In the genomic region with DNA sequence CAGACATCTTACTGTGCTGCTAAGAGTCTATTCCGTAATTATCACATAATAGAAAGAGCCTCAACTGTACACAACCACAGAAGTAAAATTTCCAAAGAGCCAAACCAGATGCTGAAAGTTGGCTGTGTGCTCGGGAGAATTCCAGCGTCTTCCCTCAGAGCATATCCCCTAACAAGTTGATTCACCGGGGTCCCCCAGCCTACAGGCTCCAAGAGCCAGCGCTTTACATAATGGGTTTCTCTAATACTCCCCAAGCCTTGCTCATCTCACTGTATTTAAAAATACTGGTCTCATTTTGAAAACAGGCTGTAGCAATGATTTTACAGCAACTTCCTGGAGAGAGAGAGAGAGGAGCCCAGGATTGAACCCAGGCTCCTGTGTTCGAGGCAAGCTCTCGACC, we compare ENCODE assay signal across 9 mouse cellular contexts. TPM values are rescaled to one million over a fixed set of nuclear protein-coding genes. Genes with fewer than 3 reads are reported as not detected.
DNase-seq lines count a peak whose midpoint lies in the region; ATAC-seq and TF ChIP-seq lines count a peak whose summit lies in the region.
"Had no signal": no experiment of that assay in that cellular context is flagged by ENCODE, and none has a peak within 500 bp of the region (broad histone marks: within the 10 kb centered on the region; RNA-seq: fewer than 3 reads in every experiment).

No protein-coding gene starts in this region.

- H3K4me2 ChIP-seq in heart, embryonic 11.5 days, result peak overlapping the region; percentile 85

- DNase-seq in heart, adult 9 months (ENCODE audit: low spot score in 2 of 2), result no peak
- DNase-seq in hindbrain, embryonic 10.5 days (ENCODE audit: low spot score), result no peak
- no peak for DNase-seq in midbrain, embryonic 10.5 days (ENCODE audit: low spot score)
- DNase-seq in cerebellum, adult 11 months, result no peak
- no peak for DNase-seq in cerebellum, adult 11-12 months
- no peak for DNase-seq in adrenal gland, postnatal 10 days
- DNase-seq: cerebellum, adult 2 months had no signal

- peak overlapping the region; percentile 94 for H3K4me3 ChIP-seq in heart, embryonic 11.5 days (ENCODE audit: low read depth, low read length)
- peak overlapping the region; percentile 30 for H3K4me3 ChIP-seq in ES-Bruce4 (ENCODE audit: low read depth, low read length)
- H3K4me3 ChIP-seq in hindbrain, embryonic 10.5 days, result peak overlapping the region; percentile 94
- H3K4me3 ChIP-seq in midbrain, embryonic 10.5 days, result peak overlapping the region; percentile 84

- H3K36me3 ChIP-seq in heart, embryonic 11.5 days (ENCODE audit: control insufficient read depth, insufficient read depth, low read length), result peaks cover 2% of the 10 kb centered on the region; the same call in 1 of the 2 replicates
- peaks cover 14% of the 10 kb centered on the region for H3K36me3 ChIP-seq in ES-Bruce4 (ENCODE audit: control insufficient read depth, insufficient read depth, low read length, poor library complexity, severe bottlenecking)
- peaks cover 30% of the 10 kb centered on the region for H3K36me3 ChIP-seq in hindbrain, embryonic 10.5 days
- H3K36me3 ChIP-seq in midbrain, embryonic 10.5 days, result peaks cover 32% of the 10 kb centered on the region

- no peak for ATAC-seq in heart, embryonic 11.5 days (replicated peaks; ENCODE audit: insufficient number of reproducible peaks, low FRiP score, low TSS enrichment)

- H3K27ac ChIP-seq in heart, embryonic 11.5 days (ENCODE audit: low read depth, low read length), result no peak overlapping the region
- no peak overlapping the region for H3K27ac ChIP-seq in ES-Bruce4 (ENCODE audit: insufficient read depth, low read length)
- no peak overlapping the region for H3K27ac ChIP-seq in hindbrain, embryonic 10.5 days
- H3K27ac ChIP-seq in midbrain, embryonic 10.5 days (replicated peaks), result peak overlapping the region; percentile 97

- WGBS in heart, embryonic 11.5 days (ENCODE audit: insufficient replicate concordance), result 52% methylated on average over 7 of the region's 7 CpGs
- WGBS in hindbrain, embryonic 10.5 days, result 68% methylated on average over 7 of the region's 7 CpGs
- WGBS in midbrain, embryonic 10.5 days, result 73% methylated on average over 7 of the region's 7 CpGs

- no peaks in the 10 kb centered on the region for H3K9me3 ChIP-seq in heart, embryonic 11.5 days (replicated peaks; ENCODE audit: control insufficient read depth, low read length)
- H3K9me3 ChIP-seq in ES-Bruce4 (replicated peaks; ENCODE audit: control insufficient read depth, insufficient read depth, low read length, poor library complexity, severe bottlenecking), result no peaks in the 10 kb centered on the region
- H3K9me3 ChIP-seq in hindbrain, embryonic 10.5 days, result no peaks in the 10 kb centered on the region
- H3K9me3 ChIP-seq in midbrain, embryonic 10.5 days (replicated peaks), result no peaks in the 10 kb centered on the region

- no peak for TF ChIP-seq CTCF in ES-Bruce4 (IDR thresholded peaks at IDR 0.05; ENCODE audit: low read depth, low read length)

- no peaks in the 10 kb centered on the region for H3K27me3 ChIP-seq in heart, embryonic 11.5 days (ENCODE audit: control insufficient read depth, insufficient read depth, low read length)
- no peaks in the 10 kb centered on the region for H3K27me3 ChIP-seq in ES-Bruce4 (ENCODE audit: control insufficient read depth, insufficient read depth, low read length, poor library complexity, severe bottlenecking)
- H3K27me3 ChIP-seq in hindbrain, embryonic 10.5 days (ENCODE audit: insufficient read depth, poor library complexity, severe bottlenecking), result no peaks in the 10 kb centered on the region
- H3K27me3 ChIP-seq in midbrain, embryonic 10.5 days (ENCODE audit: low read depth, poor library complexity, severe bottlenecking), result no peaks in the 10 kb centered on the region

- no peak for TF ChIP-seq EP300 in ES-Bruce4 (IDR thresholded peaks at IDR 0.05; ENCODE audit: insufficient read depth, low read depth, low read length)

- H3K9ac ChIP-seq in heart, embryonic 11.5 days (ENCODE audit: low read depth, low read length), result peak overlapping the region; percentile 85
- H3K9ac ChIP-seq in ES-Bruce4 (ENCODE audit: low read depth, poor library complexity, severe bottlenecking), result peak overlapping the region; percentile 97

- H3K4me1 ChIP-seq in heart, embryonic 11.5 days (ENCODE audit: control insufficient read depth, insufficient read depth, low read length), result peaks cover 22% of the 10 kb centered on the region
- H3K4me1 ChIP-seq in ES-Bruce4 (ENCODE audit: control insufficient read depth, insufficient read depth, low read length), result peaks cover 2% of the 10 kb centered on the region
- peaks cover 50% of the 10 kb centered on the region for H3K4me1 ChIP-seq in hindbrain, embryonic 10.5 days (replicated peaks)
- H3K4me1 ChIP-seq in midbrain, embryonic 10.5 days, result peaks cover 52% of the 10 kb centered on the region

- TF ChIP-seq POLR2A in ES-Bruce4 (IDR thresholded peaks at IDR 0.05; ENCODE audit: insufficient read depth, low read length), result no peak

RNA-seq across cellular contexts. Expression of a gene that starts 2.3 kb away (rescaled TPM):
- polyA plus RNA-seq in heart, embryonic 11.5 days (2014; fragmentation: Nextera tagmentation; extraction: Ambion mirVana), result 134 and 147 TPM in 2 replicates
- polyA plus RNA-seq in ES-Bruce4 (2011; ENCODE audit: insufficient read depth, insufficient read length, low read depth, missing spikeins), result 128 and 133 TPM in 2 replicates
- polyA plus RNA-seq in hindbrain, embryonic 10.5 days (2016; fragmentation: Nextera tagmentation; extraction: Ambion mirVana), result 76.4 and 86.5 TPM in 2 replicates
- 90.8 and 91.5 TPM in 2 replicates for polyA plus RNA-seq in midbrain, embryonic 10.5 days (2016; fragmentation: Nextera tagmentation; extraction: Ambion mirVana)
- 100 to 1,000 TPM; 106 to 108 TPM for total RNA-seq in adrenal gland, postnatal 10 days (2021)

RNA-seq across cellular contexts. Expression of a gene that starts 46.7 kb away (rescaled TPM):
- polyA plus RNA-seq in heart, embryonic 11.5 days (2014; fragmentation: Nextera tagmentation; extraction: Ambion mirVana), result 319 and 322 TPM in 2 replicates
- 280 and 301 TPM in 2 replicates for polyA plus RNA-seq in ES-Bruce4 (2011; ENCODE audit: insufficient read depth, insufficient read length, low read depth, missing spikeins)
- polyA plus RNA-seq in hindbrain, embryonic 10.5 days (2016; fragmentation: Nextera tagmentation; extraction: Ambion mirVana), result 422 and 455 TPM in 2 replicates
- polyA plus RNA-seq in midbrain, embryonic 10.5 days (2016; fragmentation: Nextera tagmentation; extraction: Ambion mirVana), result 478 and 483 TPM in 2 replicates
- total RNA-seq in adrenal gland, postnatal 10 days (2021), result 100 to 1,000 TPM; 114 to 116 TPM

RNA-seq across cellular contexts. Expression of a gene that starts 59.9 kb away (rescaled TPM):
- polyA plus RNA-seq in heart, embryonic 11.5 days (2014; fragmentation: Nextera tagmentation; extraction: Ambion mirVana), result 518 and 543 TPM in 2 replicates
- 238 and 240 TPM in 2 replicates for polyA plus RNA-seq in ES-Bruce4 (2011; ENCODE audit: insufficient read depth, insufficient read length, low read depth, missing spikeins)
- 360 and 381 TPM in 2 replicates for polyA plus RNA-seq in hindbrain, embryonic 10.5 days (2016; fragmentation: Nextera tagmentation; extraction: Ambion mirVana)
- polyA plus RNA-seq in midbrain, embryonic 10.5 days (2016; fragmentation: Nextera tagmentation; extraction: Ambion mirVana), result 380 and 398 TPM in 2 replicates
- total RNA-seq in adrenal gland, postnatal 10 days (2021), result 100 to 1,000 TPM; 174 to 198 TPM

Comparison
In these comparisons a context has a peak if more than half of its experiments do, and no peak if none do; other contexts are left out.
1. H3K4me3 ChIP-seq: peak in every context shown above with its lines; median percentile 94 in heart, embryonic 11.5 days; 94 in hindbrain, embryonic 10.5 days; 84 in midbrain, embryonic 10.5 days; 30 in ES-Bruce4.